8 mouse cellular contexts compared by ENCODE assay signal in genomic region chr11:95008661-95009628, GRCm38 (mm10). TPM values are rescaled to one million over a fixed set of nuclear protein-coding genes. Genes with fewer than 3 reads are reported as not detected.
DNase-seq lines count a peak whose midpoint lies in the region; ATAC-seq and TF ChIP-seq lines count a peak whose summit lies in the region.

No protein-coding gene starts in this region.

- no peaks in the 10 kb centered on the region for H3K9me3 ChIP-seq in heart, embryonic 14.5 days (ENCODE audit: control insufficient read depth, low read length)
- H3K9me3 ChIP-seq in ES-Bruce4 (replicated peaks; ENCODE audit: control insufficient read depth, insufficient read depth, low read length, poor library complexity, severe bottlenecking) = no peaks in the 10 kb centered on the region
- no peaks in the 10 kb centered on the region for H3K9me3 ChIP-seq in forebrain, embryonic 11.5 days (ENCODE audit: control insufficient read depth, low read length)
- no peaks in the 10 kb centered on the region for H3K9me3 ChIP-seq in limb, embryonic 14.5 days (ENCODE audit: control insufficient read depth, low read length)

- WGBS in heart, embryonic 14.5 days = 32% methylated on average over 15 of the region's 15 CpGs
- WGBS in forebrain, embryonic 11.5 days = 38% methylated on average over 15 of the region's 15 CpGs
- WGBS in limb, embryonic 14.5 days = 29% methylated on average over 15 of the region's 15 CpGs

- peaks cover 21% of the 10 kb centered on the region for H3K36me3 ChIP-seq in heart, embryonic 14.5 days (ENCODE audit: control insufficient read depth, insufficient read depth, low read length)
- no peaks in the 10 kb centered on the region for H3K36me3 ChIP-seq in ES-Bruce4 (ENCODE audit: control insufficient read depth, insufficient read depth, low read length, poor library complexity, severe bottlenecking)
- H3K36me3 ChIP-seq in forebrain, embryonic 11.5 days (ENCODE audit: control insufficient read depth, insufficient read depth, low read length) = peaks cover 2% of the 10 kb centered on the region; the same call in 1 of the 2 replicates
- peaks cover 22% of the 10 kb centered on the region for H3K36me3 ChIP-seq in limb, embryonic 14.5 days (ENCODE audit: control insufficient read depth, insufficient read depth, low read length)

- TF ChIP-seq CTCF in ES-Bruce4 (IDR thresholded peaks at IDR 0.05; ENCODE audit: low read depth, low read length) = no peak

- no peaks in the 10 kb centered on the region for H3K27me3 ChIP-seq in heart, embryonic 14.5 days (ENCODE audit: control insufficient read depth, insufficient read depth, low read length)
- H3K27me3 ChIP-seq in ES-Bruce4 (ENCODE audit: control insufficient read depth, insufficient read depth, low read length, poor library complexity, severe bottlenecking) = peaks cover 5% of the 10 kb centered on the region
- no peaks in the 10 kb centered on the region for H3K27me3 ChIP-seq in forebrain, embryonic 11.5 days (ENCODE audit: control insufficient read depth, insufficient read depth, low read length)
- H3K27me3 ChIP-seq in limb, embryonic 14.5 days (ENCODE audit: control insufficient read depth, insufficient read depth, low read length) = no peaks in the 10 kb centered on the region

- ATAC-seq in heart, embryonic 14.5 days (ENCODE audit: insufficient number of reproducible peaks, insufficient read depth, low FRiP score, low read depth) = 0 out of 2 replicates have a peak, but pooled peaks have one; percentile 2
- ATAC-seq in forebrain, embryonic 11.5 days (replicated peaks; ENCODE audit: low FRiP score) = peak; percentile 43
- ATAC-seq in limb, embryonic 14.5 days (ENCODE audit: low FRiP score, low read depth) = peak; percentile 44

- no peak for TF ChIP-seq POLR2A in ES-Bruce4 (IDR thresholded peaks at IDR 0.05; ENCODE audit: insufficient read depth, low read length)
- no peak for TF ChIP-seq POLR2A in limb, embryonic 14.5 days (IDR thresholded peaks at IDR 0.05; ENCODE audit: borderline replicate concordance, extremely low read depth, insufficient read depth, insufficient read length)

- H3K4me3 ChIP-seq in heart, embryonic 14.5 days (ENCODE audit: control insufficient read depth in 1 of 2, insufficient read depth in 1 of 2, low read depth in 1 of 2, low read length in 2 of 2) = peak overlapping the region; percentile 64 to 67
- H3K4me3 ChIP-seq in ES-Bruce4 (ENCODE audit: low read depth, low read length) = peak overlapping the region; percentile 57
- H3K4me3 ChIP-seq in forebrain, embryonic 11.5 days (ENCODE audit: low read depth, low read length) = peak overlapping the region; percentile 85
- peak overlapping the region; percentile 85 for H3K4me3 ChIP-seq in limb, embryonic 14.5 days (replicated peaks; ENCODE audit: low read length)

- H3K4me1 ChIP-seq in heart, embryonic 14.5 days (ENCODE audit: control insufficient read depth in 2 of 2, insufficient read depth in 2 of 2, low read length in 2 of 2) = peaks cover 28 to 34% of the 10 kb centered on the region in 2 experiments
- no peaks in the 10 kb centered on the region for H3K4me1 ChIP-seq in ES-Bruce4 (ENCODE audit: control insufficient read depth, insufficient read depth, low read length)
- H3K4me1 ChIP-seq in forebrain, embryonic 11.5 days (replicated peaks; ENCODE audit: control insufficient read depth, insufficient read depth, low read length) = peaks cover 21% of the 10 kb centered on the region
- H3K4me1 ChIP-seq in limb, embryonic 14.5 days (ENCODE audit: control insufficient read depth, insufficient read depth, low read length) = peaks cover 44% of the 10 kb centered on the region

- H3K4me2 ChIP-seq in heart, embryonic 14.5 days (ENCODE audit: low read length) = peak overlapping the region; percentile 92
- H3K4me2 ChIP-seq in forebrain, embryonic 11.5 days (ENCODE audit: low read depth, low read length, severe bottlenecking) = peak overlapping the region; percentile 77
- H3K4me2 ChIP-seq in limb, embryonic 14.5 days (replicated peaks; ENCODE audit: low read depth, low read length, severe bottlenecking) = peak overlapping the region; percentile 90

- no peak for TF ChIP-seq EP300 in ES-Bruce4 (IDR thresholded peaks at IDR 0.05; ENCODE audit: insufficient read depth, low read depth, low read length)

- H3K9ac ChIP-seq in heart, embryonic 14.5 days (ENCODE audit: low read length) = peak overlapping the region; percentile 83
- H3K9ac ChIP-seq in ES-Bruce4 (ENCODE audit: low read depth, poor library complexity, severe bottlenecking) = peak overlapping the region; percentile 70
- peak overlapping the region; percentile 98 for H3K9ac ChIP-seq in forebrain, embryonic 11.5 days (ENCODE audit: low read length)
- peak overlapping the region; percentile 90 for H3K9ac ChIP-seq in limb, embryonic 14.5 days (ENCODE audit: low read depth, low read length, severe bottlenecking)

- peak overlapping the region; percentile 87 for H3K27ac ChIP-seq in heart, embryonic 14.5 days (replicated peaks in 1 of 2; ENCODE audit: control insufficient read depth in 1 of 2, insufficient read depth in 1 of 2, low read depth in 2 of 2, low read length in 2 of 2)
- H3K27ac ChIP-seq in ES-Bruce4 (ENCODE audit: insufficient read depth, low read length) = no peak overlapping the region
- H3K27ac ChIP-seq in forebrain, embryonic 11.5 days (ENCODE audit: low read depth, low read length) = peak overlapping the region; percentile 93
- peak overlapping the region; percentile 92 for H3K27ac ChIP-seq in limb, embryonic 14.5 days (replicated peaks; ENCODE audit: low read depth, low read length)

- no peak for DNase-seq in heart, adult 8-10 months (ENCODE audit: low spot score)
- no peak for DNase-seq in forebrain, embryonic 11.5 days (ENCODE audit: low spot score)
- peak; percentile 47 for DNase-seq in limb, embryonic 14.5 days (ENCODE audit: low spot score)
- DNase-seq in retina, postnatal 1 day = peak; percentile 61
- DNase-seq in adrenal gland, postnatal 25 days = no peak
- DNase-seq in adrenal gland, adult (ENCODE audit: inconsistent age in 2 of 2, low spot score in 1 of 2) = no peak

RNA-seq across cellular contexts. Expression of gene Samd14, which starts 0.7 kb away (rescaled TPM):
- polyA plus RNA-seq in heart, embryonic 14.5 days (2014; fragmentation: Nextera tagmentation; extraction: Ambion mirVana) = 8.5 and 10.1 TPM in 2 replicates
- total RNA-seq in heart, adult 8-10 months (2022) = 1 to 10 TPM in 2 of 4 experiments, under 1 TPM in 2; 0.72 to 1.1 (median 0.96) TPM
- polyA plus RNA-seq in ES-Bruce4 (2011; ENCODE audit: insufficient read depth, insufficient read length, low read depth, missing spikeins) = 0.30 and 0.79 TPM in 2 replicates
- polyA plus RNA-seq in forebrain, embryonic 11.5 days (2014; fragmentation: Nextera tagmentation; extraction: Ambion mirVana) = 56.8 and 59.2 TPM in 2 replicates
- polyA plus RNA-seq in limb, embryonic 14.5 days (2012; rRNA removed) = 46.0 and 59.7 TPM in 2 replicates
- 25.5 and 31.7 TPM in 2 replicates for polyA plus RNA-seq in limb, embryonic 14.5 days (2014; fragmentation: Nextera tagmentation; extraction: Ambion mirVana)
- total RNA-seq in adrenal gland, postnatal 25 days (2021) = 3.0 and 4.4 TPM in 2 replicates

RNA-seq across cellular contexts. Expression of gene Ppp1r9b, which starts 18.1 kb away (rescaled TPM):
- polyA plus RNA-seq in heart, embryonic 14.5 days (2014; fragmentation: Nextera tagmentation; extraction: Ambion mirVana) = 8.1 and 8.6 TPM in 2 replicates
- 10 to 100 TPM; 43.9 to 47.4 (median 45.6) TPM for total RNA-seq in heart, adult 8-10 months (2022)
- 20.3 and 21.0 TPM in 2 replicates for polyA plus RNA-seq in ES-Bruce4 (2011; ENCODE audit: insufficient read depth, insufficient read length, low read depth, missing spikeins)
- 17.2 and 18.6 TPM in 2 replicates for polyA plus RNA-seq in forebrain, embryonic 11.5 days (2014; fragmentation: Nextera tagmentation; extraction: Ambion mirVana)
- polyA plus RNA-seq in limb, embryonic 14.5 days (2012; rRNA removed) = 32.8 and 34.6 TPM in 2 replicates
- 17.3 and 17.9 TPM in 2 replicates for polyA plus RNA-seq in limb, embryonic 14.5 days (2014; fragmentation: Nextera tagmentation; extraction: Ambion mirVana)
- 125 and 146 TPM in 2 replicates for total RNA-seq in adrenal gland, postnatal 25 days (2021)

RNA-seq across cellular contexts. Expression of gene Pdk2, which starts 32.2 kb away (rescaled TPM):
- 112 and 113 TPM in 2 replicates for polyA plus RNA-seq in heart, embryonic 14.5 days (2014; fragmentation: Nextera tagmentation; extraction: Ambion mirVana)
- 100 to 1,000 TPM; 469 to 545 (median 504) TPM for total RNA-seq in heart, adult 8-10 months (2022)
- polyA plus RNA-seq in ES-Bruce4 (2011; ENCODE audit: insufficient read depth, insufficient read length, low read depth, missing spikeins) = 9.4 and 9.5 TPM in 2 replicates
- 16.5 and 17.4 TPM in 2 replicates for polyA plus RNA-seq in forebrain, embryonic 11.5 days (2014; fragmentation: Nextera tagmentation; extraction: Ambion mirVana)
- polyA plus RNA-seq in limb, embryonic 14.5 days (2012; rRNA removed) = 29.6 and 36.3 TPM in 2 replicates
- 34.9 and 38.8 TPM in 2 replicates for polyA plus RNA-seq in limb, embryonic 14.5 days (2014; fragmentation: Nextera tagmentation; extraction: Ambion mirVana)
- total RNA-seq in adrenal gland, postnatal 25 days (2021) = 82.9 and 86.4 TPM in 2 replicates

RNA-seq across cellular contexts. Expression of gene Sgca, which starts 32.8 kb away (rescaled TPM):
- 34.6 and 36.7 TPM in 2 replicates for polyA plus RNA-seq in heart, embryonic 14.5 days (2014; fragmentation: Nextera tagmentation; extraction: Ambion mirVana)
- 100 to 1,000 TPM; 202 to 221 (median 208) TPM for total RNA-seq in heart, adult 8-10 months (2022)
- not detected in 2 replicates for polyA plus RNA-seq in ES-Bruce4 (2011; ENCODE audit: insufficient read depth, insufficient read length, low read depth, missing spikeins)
- polyA plus RNA-seq in forebrain, embryonic 11.5 days (2014; fragmentation: Nextera tagmentation; extraction: Ambion mirVana) = not detected in 2 replicates
- 19.4 and 32.9 TPM in 2 replicates for polyA plus RNA-seq in limb, embryonic 14.5 days (2012; rRNA removed)
- polyA plus RNA-seq in limb, embryonic 14.5 days (2014; fragmentation: Nextera tagmentation; extraction: Ambion mirVana) = 9.1 and 10.2 TPM in 2 replicates
- total RNA-seq in adrenal gland, postnatal 25 days (2021) = not detected in 2 replicates

RNA-seq across cellular contexts. Expression of gene Hils1, which starts 41.6 kb away (rescaled TPM):
- polyA plus RNA-seq in heart, embryonic 14.5 days (2014; fragmentation: Nextera tagmentation; extraction: Ambion mirVana) = 0.24 TPM in 2 replicates
- not detected for total RNA-seq in heart, adult 8-10 months (2022)
- not detected in 2 replicates for polyA plus RNA-seq in ES-Bruce4 (2011; ENCODE audit: insufficient read depth, insufficient read length, low read depth, missing spikeins)
- not detected in 2 replicates for polyA plus RNA-seq in forebrain, embryonic 11.5 days (2014; fragmentation: Nextera tagmentation; extraction: Ambion mirVana)
- 0.41 and 0.58 TPM in 2 replicates for polyA plus RNA-seq in limb, embryonic 14.5 days (2012; rRNA removed)
- 0.29 TPM in 1 of 2 replicates, not detected in the other for polyA plus RNA-seq in limb, embryonic 14.5 days (2014; fragmentation: Nextera tagmentation; extraction: Ambion mirVana)
- not detected in 2 replicates for total RNA-seq in adrenal gland, postnatal 25 days (2021)

Comparison
In these comparisons a context has a peak if more than half of its experiments do, and no peak if none do; other contexts are left out.
1. DNase-seq: peak in limb, embryonic 14.5 days (single experiment) and retina, postnatal 1 day (single experiment); none in heart, adult 8-10 months (single experiment), forebrain, embryonic 11.5 days (single experiment), adrenal gland, postnatal 25 days (single experiment) and adrenal gland, adult (0 of 2).
2. Peak in every context shown above with its lines, with median percentiles within 50 percentile points of each other: ATAC-seq, H3K4me2 ChIP-seq, H3K4me3 ChIP-seq and H3K9ac ChIP-seq.